Mouse (Mus musculus): ENCODE measurements at regions not wholly inside any gene's neighbourhood (a gene's known extent, or its start where the extent isn't known, plus 50 kb on each side); places are given as distances from the start of the nearest gene placed in this dataset.

DNA sequence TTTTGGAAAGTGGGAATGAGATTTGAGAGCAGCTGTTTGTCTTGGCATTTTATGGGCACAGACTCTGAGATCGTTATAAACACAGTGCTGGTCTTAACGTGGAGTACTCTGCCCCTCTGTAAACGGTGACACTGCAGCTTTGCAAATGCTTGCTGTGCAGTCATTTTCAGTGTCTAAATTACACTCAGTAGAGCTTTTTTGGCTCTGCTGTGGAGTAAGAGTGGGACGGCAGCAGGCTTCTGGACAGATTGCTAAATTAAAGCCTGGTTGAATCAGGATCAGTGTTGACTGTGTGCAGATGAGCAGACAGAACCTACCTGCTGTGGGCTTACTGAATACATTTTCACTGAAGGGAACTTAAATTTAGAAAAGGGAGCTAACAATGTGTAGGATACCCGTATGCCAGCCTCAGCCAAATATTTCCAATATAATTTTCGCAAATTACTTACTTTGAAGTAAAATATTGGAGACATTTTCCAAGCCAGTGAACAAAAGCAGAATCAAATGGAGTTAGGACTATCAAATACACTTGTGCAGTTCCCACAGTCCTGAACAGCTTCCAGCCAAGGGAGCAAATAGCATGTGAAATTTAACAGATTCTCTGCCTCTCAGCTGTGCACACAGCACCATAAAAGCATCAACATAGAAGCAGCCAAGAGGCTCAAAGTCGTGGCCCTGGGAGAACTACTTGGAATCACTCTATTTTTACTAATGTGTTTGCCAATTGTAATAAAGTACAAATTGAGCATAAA, 148.1 kb upstream of the Stac start:
- DNase-seq (ENCODE audit: low spot score) = no peak

DNA sequence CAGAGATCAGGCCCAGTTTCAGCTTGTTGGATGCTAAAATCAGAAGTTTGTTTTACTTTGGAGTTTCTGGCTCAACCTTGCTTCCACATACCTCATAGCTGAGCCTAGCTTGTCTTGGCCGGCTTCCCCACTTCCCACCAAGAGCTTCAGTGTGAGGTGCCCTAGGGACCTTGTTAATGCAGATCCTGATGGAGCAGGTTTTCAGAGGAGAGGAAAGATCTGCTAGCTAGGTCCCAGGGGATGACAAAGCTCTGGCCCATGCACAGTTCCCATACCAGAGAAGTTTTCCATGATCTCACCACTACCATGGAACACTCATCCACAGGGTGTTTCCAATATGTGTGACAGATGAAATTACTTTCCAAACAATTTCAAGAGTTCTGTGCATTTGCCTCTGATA, 131.9 kb upstream of the Stac start:
- DNase-seq (ENCODE audit: low spot score) = no peak

DNA sequence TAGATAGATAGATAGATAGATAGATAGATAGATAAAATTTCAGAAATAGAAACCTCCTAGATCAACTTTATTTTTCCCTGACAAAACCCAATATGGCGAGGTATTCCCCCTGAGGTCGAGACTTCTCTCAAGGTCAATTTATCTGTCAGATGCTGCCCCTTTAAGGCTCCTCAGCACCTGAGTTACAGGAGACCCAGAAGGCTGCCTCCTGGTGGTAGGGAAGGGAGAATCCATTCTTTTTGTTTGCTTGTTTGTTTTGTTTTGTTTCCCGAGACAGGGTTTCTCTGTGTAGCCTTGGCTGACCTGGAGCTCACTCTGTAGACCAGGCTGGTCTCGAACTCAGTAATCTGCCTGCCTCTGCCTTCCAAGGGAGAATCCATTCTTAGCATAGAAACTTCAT, 127.3 kb upstream of the Stac start:
- no peak for DNase-seq (ENCODE audit: low spot score)

DNA sequence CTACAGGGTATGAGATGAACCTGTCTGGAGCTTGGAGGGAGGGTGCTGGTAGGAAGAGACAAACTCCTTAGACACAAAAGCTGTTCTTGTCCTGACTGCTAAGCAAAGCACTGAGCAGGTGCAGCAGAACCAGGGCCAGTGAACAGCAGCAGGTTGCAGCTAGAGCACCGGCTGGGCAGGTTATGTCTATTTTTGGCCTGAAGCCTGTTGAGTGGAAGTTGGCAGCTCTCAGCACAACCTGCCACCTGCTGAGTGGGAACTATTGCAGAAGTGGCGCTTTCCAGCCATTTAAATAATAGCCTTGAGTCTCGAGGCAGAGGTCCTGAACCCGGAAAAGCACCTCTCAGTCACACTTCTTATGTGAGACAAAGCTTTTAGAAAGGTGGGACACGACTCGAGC, 114.8 kb upstream of the Stac start:
- DNase-seq (ENCODE audit: low spot score) = no peak

DNA sequence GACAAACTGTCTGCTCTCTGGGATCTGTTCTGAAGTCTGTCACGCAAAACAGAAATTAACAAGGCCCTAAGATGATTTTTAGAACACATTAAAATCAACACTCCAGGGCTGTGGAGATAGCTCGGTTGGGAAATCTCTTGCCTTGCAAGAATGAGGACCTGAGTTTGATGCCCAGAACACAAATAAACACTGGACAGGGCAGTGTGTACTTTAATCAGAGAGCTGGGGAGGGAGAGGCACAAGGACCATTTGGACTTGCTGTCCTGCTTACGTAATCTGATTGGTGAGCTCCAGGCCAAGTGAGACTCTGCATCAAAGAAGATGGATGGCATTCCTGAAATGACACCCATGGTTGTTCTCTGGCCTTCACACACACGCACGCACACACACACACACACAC, 111.2 kb upstream of the Stac start:
- no peak for DNase-seq (ENCODE audit: low spot score)

DNA sequence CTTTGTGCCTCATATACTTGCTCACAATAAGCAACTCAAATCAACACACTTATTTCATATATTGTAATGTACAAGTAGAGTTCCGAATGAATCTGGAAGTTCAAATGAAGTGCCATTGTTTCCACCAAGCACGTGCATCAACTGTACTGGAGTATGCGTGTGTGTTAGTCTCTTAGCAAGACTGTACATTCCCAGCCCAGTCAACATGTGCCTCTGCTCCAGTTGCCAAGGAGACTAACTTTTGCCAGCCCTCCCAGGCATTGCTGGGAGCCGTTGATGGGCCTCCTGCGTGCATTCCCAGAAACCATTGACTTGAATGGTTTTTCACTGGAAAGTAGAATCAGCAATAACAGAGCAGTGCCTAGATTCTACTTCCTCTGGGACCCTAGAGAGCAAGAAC, 110.7 kb upstream of the Stac start:
- no peak for DNase-seq (ENCODE audit: low spot score)

DNA sequence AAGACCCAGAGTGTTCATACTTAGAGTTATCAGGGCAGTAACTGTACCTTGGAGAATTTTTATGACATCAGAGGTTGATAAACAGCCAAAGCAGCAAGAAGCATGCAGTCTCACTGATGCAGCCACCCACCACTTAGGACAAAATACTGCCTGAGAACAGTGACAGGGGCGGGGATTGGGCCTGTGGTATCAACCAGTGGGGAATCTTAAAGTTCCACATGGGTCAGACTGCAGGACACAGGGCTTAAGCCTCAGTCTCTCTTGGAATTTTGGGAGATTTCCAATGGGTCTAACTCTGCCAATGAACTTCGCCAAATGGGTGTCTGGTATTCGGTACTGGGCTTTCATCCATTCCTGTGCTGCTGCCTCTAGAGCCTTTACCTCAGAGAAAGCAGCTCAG, 88.8 kb upstream of the Stac start:
- DNase-seq (ENCODE audit: low spot score) = no peak

DNA sequence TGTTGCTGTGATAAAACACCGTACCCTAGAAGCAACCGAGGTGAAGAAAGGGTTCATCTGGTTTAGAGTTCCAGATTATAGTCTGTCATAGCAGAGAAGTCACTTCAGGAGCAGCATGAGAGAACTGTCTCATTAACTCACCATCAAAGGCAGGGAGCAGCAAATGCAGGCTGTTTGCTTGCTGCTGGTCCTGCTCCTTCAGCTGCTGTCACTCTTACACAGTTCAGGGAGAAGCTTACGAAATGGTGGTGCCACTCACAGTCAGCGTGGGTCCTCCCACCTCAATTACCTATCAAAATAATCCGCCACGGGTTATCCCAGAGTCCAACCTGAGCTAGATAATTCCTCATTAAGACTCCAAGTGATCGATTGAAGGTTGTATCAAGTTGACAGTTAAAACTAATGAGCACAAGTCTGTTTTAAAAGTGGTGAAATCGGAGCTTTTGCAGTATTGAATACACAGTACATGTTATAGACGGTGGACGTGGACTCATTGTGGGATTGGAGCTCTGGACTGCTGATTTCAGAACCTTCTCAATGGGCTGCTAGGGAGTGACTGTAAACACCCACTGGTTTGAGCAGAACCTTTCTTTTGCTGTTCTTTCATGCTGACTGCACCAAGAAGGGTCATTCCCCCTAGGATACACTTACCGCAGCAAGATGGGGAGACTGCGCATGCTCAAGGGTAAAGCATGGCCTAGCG, 87.4 kb upstream of the Stac start:
- DNase-seq (ENCODE audit: low spot score) = no peak

DNA sequence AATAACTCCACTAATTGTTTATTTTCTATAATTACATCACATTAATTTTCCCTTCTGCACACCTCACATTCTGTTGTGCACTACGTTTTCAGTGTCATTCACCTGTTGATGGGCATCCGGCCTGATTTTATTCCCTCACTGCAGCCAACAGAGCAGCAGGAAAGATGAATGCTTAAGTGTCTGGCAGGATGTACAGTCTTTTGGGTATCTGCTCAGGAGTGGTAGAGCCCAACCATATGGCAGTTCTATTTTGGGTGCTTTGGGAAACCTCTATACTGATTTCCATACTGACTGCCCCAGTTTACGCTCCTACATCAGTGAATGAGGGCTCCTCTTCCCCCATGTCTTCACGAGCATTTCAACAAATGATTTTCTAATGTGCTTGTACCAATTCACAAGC, 84.1 kb upstream of the Stac start:
- no peak for DNase-seq (ENCODE audit: low spot score)

DNA sequence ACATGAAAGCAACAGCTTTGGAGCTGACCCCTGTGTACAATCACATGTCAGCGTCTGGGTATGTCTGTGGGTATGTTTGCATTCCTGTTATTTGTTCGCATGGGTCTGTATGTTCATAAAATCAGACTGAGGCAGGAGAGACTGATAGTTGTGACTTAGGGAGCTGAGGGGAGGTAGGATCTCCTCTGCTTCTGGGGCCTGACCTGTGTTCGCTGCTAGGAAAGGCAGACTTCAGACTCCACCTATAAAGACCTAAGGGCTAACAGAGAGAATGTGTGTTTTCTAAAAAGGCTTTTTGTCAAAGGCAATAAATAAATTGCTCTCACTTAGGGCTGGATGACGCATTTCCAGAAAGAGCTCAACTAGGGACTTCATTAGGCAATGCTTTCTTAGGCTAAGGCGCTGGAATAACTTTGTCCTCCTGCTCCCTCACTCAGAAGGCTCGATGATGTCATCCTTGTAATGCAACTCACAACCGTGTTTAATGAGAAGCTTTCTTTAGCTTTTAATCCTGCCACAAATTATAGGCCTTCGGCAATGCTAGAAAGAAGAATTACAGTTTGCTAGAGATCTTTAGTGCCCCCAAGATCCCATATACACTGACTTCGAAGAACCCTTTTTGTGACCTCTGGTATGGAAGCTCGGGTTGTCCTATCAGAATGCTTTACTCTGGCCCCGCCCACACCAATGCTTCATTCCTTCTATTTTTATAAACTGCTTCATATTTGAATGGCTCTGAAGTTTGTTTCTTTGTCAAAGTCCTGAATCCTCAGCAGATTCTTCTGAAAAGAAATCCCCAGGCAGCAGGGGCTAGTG, 72.7 kb upstream of the Stac start:
- no peak for DNase-seq (ENCODE audit: low spot score)

DNA sequence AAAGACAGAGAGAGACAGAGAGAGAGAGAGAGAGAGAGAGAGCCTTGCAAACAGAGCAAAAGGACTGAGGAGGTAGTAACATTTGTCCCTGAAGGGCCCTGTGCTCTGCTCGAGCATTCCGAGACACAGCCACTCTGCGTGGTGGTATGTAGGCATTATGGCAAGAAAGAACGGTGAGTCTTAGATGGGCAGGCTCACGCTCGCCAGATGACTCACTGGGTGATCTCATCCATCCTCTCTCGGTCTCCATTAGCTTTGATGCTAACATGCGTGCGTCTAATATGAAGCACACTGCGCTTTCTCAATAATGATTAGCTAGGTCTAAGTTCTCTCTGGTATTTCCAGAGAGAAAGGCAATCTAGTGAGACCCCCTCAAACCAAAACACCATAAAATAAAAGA, 65.1 kb upstream of the Stac start:
- no peak for DNase-seq (ENCODE audit: low spot score)

DNA sequence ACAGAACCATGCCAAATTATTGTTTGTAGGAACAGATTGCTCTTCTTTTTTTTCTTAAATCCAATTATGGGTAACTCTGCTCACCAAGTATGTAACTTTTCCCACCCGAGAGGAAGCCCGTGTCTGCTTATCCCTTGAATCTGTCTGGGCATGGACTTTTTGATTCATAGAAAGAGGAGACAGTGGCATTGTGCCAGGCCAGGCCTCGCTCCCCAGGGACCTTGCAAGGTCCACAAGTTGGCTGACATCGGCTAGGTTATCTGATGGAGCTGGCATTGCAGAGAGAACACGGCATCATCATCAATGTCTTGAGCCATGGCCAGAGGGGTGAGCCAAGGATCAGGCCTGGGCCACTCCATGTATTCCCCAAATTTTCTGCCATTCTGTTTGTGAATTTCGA, 56.0 kb upstream of the Stac start:
- DNase-seq (ENCODE audit: low spot score) = no peak

DNA sequence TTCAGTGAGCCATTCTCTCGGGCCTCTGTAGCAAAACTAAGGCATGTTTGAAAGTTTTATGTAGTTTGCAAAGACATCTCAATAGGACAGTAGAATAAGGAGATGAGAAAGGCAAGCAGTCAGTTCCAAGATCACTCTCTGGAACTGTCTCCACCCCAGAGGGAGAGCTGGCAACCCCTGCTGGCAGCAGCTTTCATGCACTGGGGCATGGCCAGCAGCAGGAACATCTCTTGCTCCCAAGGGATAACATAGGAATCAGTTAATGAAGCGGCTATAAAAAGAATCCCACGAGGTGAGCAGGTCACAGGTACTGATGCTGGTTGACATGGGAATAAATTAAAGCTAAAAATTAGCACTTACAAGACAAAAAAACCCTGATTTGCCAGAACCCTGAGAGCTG, 55.1 kb upstream of the Stac start:
- DNase-seq (ENCODE audit: low spot score) = no peak

Data from testis, postnatal 14 days (tissue).